Mouse (Mus musculus): Measurements from ENCODE around the gene Noto. TPM values are rescaled to one million over a fixed set of nuclear protein-coding genes. Genes with fewer than 3 reads are reported as not detected.

Gene Noto
- polyA plus RNA-seq, 1 experiment from 2014 or later, result not detected

- H3K27me3 ChIP-seq (ENCODE audit: control insufficient read depth, insufficient read depth, low read length), result no peaks in the 10 kb centered on the region
- no peak overlapping the region for H3K9ac ChIP-seq (ENCODE audit: low read length)
- DNase-seq (ENCODE audit: low spot score, missing footprints) (no peak), ATAC-seq (ENCODE audit: low FRiP score) (0 out of 2 replicates have a peak, but pooled peaks have one; percentile 4)
- WGBS, result 81% methylated on average over 10 of the region's 10 CpGs
- H3K4me2 ChIP-seq, result no peak overlapping the region
- peaks cover 5% of the 10 kb centered on the region for H3K4me1 ChIP-seq (ENCODE audit: control insufficient read depth, insufficient read depth, low read length)
- no peak overlapping the region for H3K27ac ChIP-seq (ENCODE audit: low read depth, low read length)
- H3K9me3 ChIP-seq (ENCODE audit: control insufficient read depth, low read length), result no peaks in the 10 kb centered on the region
- H3K4me3 ChIP-seq (ENCODE audit: low read depth, low read length), result no peak overlapping the region
- H3K36me3 ChIP-seq (ENCODE audit: control insufficient read depth, insufficient read depth, low read length), result no peaks in the 10 kb centered on the region
Measured at GRCm38 (mm10) chr6:85381648-85382020, 42.1 kb upstream of the Noto start.

- Histone ChIP-seq H3K36me3 (ENCODE audit: control insufficient read depth, insufficient read depth, low read length) (no peaks in the 10 kb centered on the region), H3K27me3 (ENCODE audit: control insufficient read depth, insufficient read depth, low read length) (no peaks in the 10 kb centered on the region), H3K4me2 (no peak overlapping the region), H3K4me3 (ENCODE audit: low read depth, low read length) (no peak overlapping the region), H3K4me1 (ENCODE audit: control insufficient read depth, insufficient read depth, low read length) (peaks cover 5% of the 10 kb centered on the region), H3K9me3 (ENCODE audit: control insufficient read depth, low read length) (no peaks in the 10 kb centered on the region), H3K27ac (ENCODE audit: low read depth, low read length) (no peak overlapping the region), H3K9ac (ENCODE audit: low read length) (no peak overlapping the region)
- no peak for DNase-seq (ENCODE audit: low spot score, missing footprints)
- no peak for ATAC-seq (ENCODE audit: low FRiP score)
- 83% methylated on average over 2 of the region's 2 CpGs for WGBS
Measured at GRCm38 (mm10) chr6:85382791-85383190, 40.9 kb upstream of the Noto start.

DNA sequence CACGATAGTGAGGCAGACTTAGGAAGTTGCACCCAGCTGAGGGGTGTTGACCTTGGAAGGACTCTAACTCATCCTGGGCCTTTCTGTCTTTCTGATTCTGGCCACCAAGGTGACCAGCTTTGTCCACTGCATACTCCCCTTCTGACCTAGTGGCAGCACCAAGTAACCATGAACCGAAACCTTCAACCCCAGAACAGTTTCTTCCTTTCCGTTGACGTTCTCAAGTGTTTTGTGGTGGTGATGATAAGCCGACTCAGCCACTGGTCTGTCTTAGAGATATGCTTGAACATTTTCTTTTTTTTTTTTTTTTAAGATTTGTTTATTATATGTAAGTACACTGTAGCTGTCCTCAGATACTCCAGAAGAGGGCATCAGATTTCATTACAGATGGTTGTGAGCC, 35.1 kb upstream of the Noto start:
- Histone ChIP-seq H3K9me3 (ENCODE audit: control insufficient read depth, low read length) (no peaks in the 10 kb centered on the region), H3K27me3 (ENCODE audit: control insufficient read depth, insufficient read depth, low read length) (no peaks in the 10 kb centered on the region; the same call in 1 of the 2 replicates), H3K4me2 (no peak overlapping the region), H3K36me3 (ENCODE audit: control insufficient read depth, insufficient read depth, low read length) (no peaks in the 10 kb centered on the region), H3K4me1 (ENCODE audit: control insufficient read depth, insufficient read depth, low read length) (no peaks in the 10 kb centered on the region), H3K9ac (ENCODE audit: low read length) (no peak overlapping the region), H3K27ac (ENCODE audit: low read depth, low read length) (no peak overlapping the region), H3K4me3 (ENCODE audit: low read depth, low read length) (no peak overlapping the region)
- 89% methylated on average over 5 of the region's 5 CpGs for WGBS
- ATAC-seq (ENCODE audit: low FRiP score), result no peak
- no peak for DNase-seq (ENCODE audit: low spot score, missing footprints)

GRCm38 (mm10) chr6:85391803-85392202, 31.9 kb upstream of the Noto start:
- H3K4me1 ChIP-seq (ENCODE audit: control insufficient read depth, insufficient read depth, low read length), result no peaks in the 10 kb centered on the region
- no peak overlapping the region for H3K9ac ChIP-seq (ENCODE audit: low read length)
- ATAC-seq (ENCODE audit: low FRiP score) (no peak), DNase-seq (ENCODE audit: low spot score, missing footprints) (peak; percentile 94)
- H3K27ac ChIP-seq (ENCODE audit: low read depth, low read length), result no peak overlapping the region
- H3K9me3 ChIP-seq (ENCODE audit: control insufficient read depth, low read length), result no peaks in the 10 kb centered on the region; the same call in 1 of the 2 replicates
- H3K4me3 ChIP-seq (ENCODE audit: low read depth, low read length), result no peak overlapping the region
- H3K4me2 ChIP-seq, result no peak overlapping the region
- WGBS, result 24% methylated on average over 6 of the region's 7 CpGs
- no peaks in the 10 kb centered on the region for H3K36me3 ChIP-seq (ENCODE audit: control insufficient read depth, insufficient read depth, low read length)
- H3K27me3 ChIP-seq (ENCODE audit: control insufficient read depth, insufficient read depth, low read length), result no peaks in the 10 kb centered on the region; the same call in 1 of the 2 replicates

GRCm38 (mm10) chr6:85395360-85395759, 28.3 kb upstream of the Noto start:
- no peak for ATAC-seq (ENCODE audit: low FRiP score)

DNA sequence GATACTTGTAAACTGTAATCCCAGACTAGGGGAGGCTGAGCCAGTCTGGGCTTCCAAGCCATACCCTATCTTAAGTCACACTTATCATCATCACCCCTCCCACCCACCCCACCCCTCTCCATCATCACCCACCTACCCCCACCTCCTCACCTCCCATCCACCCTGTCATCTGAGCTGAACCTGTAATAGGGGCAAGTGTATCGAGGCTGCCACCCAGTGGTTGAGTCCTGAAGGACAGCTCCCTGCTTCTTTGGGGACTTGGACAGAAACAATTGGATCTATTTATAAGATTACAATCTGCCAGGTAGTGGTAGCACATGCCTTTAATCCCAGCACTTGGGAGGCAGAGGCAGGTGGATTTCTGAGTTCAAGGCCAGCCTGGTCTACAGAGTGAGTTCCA, 26.5 kb upstream of the Noto start:
- Histone ChIP-seq H3K9ac (ENCODE audit: low read length) (no peak overlapping the region), H3K4me2 (no peak overlapping the region), H3K4me3 (ENCODE audit: low read depth, low read length) (no peak overlapping the region), H3K4me1 (ENCODE audit: control insufficient read depth, insufficient read depth, low read length) (no peaks in the 10 kb centered on the region), H3K36me3 (ENCODE audit: control insufficient read depth, insufficient read depth, low read length) (no peaks in the 10 kb centered on the region), H3K27ac (ENCODE audit: low read depth, low read length) (no peak overlapping the region), H3K9me3 (ENCODE audit: control insufficient read depth, low read length) (no peaks in the 10 kb centered on the region; the same call in 1 of the 2 replicates), H3K27me3 (ENCODE audit: control insufficient read depth, insufficient read depth, low read length) (no peaks in the 10 kb centered on the region; the same call in 1 of the 2 replicates)
- no peak for ATAC-seq (ENCODE audit: low FRiP score)
- 25% methylated on average over 1 of the region's 1 CpGs for WGBS
- peak; percentile 81 for DNase-seq (ENCODE audit: low spot score, missing footprints)

More at GRCm38 (mm10) chr6:85395360-85395759, 28.3 kb upstream of the Noto start:
- H3K4me2 ChIP-seq, result no peak overlapping the region
- DNase-seq (ENCODE audit: low spot score, missing footprints), result no peak
- H3K4me3 ChIP-seq (ENCODE audit: low read depth, low read length), result no peak overlapping the region
- H3K36me3 ChIP-seq (ENCODE audit: control insufficient read depth, insufficient read depth, low read length), result no peaks in the 10 kb centered on the region
- H3K9ac ChIP-seq (ENCODE audit: low read length), result no peak overlapping the region
- no peaks in the 10 kb centered on the region for H3K4me1 ChIP-seq (ENCODE audit: control insufficient read depth, insufficient read depth, low read length)
- H3K27me3 ChIP-seq (ENCODE audit: control insufficient read depth, insufficient read depth, low read length), result no peaks in the 10 kb centered on the region; the same call in 1 of the 2 replicates
- no peak overlapping the region for H3K27ac ChIP-seq (ENCODE audit: low read depth, low read length)
- H3K9me3 ChIP-seq (ENCODE audit: control insufficient read depth, low read length), result no peaks in the 10 kb centered on the region; the same call in 1 of the 2 replicates
- 89% methylated on average over 2 of the region's 2 CpGs for WGBS

DNA sequence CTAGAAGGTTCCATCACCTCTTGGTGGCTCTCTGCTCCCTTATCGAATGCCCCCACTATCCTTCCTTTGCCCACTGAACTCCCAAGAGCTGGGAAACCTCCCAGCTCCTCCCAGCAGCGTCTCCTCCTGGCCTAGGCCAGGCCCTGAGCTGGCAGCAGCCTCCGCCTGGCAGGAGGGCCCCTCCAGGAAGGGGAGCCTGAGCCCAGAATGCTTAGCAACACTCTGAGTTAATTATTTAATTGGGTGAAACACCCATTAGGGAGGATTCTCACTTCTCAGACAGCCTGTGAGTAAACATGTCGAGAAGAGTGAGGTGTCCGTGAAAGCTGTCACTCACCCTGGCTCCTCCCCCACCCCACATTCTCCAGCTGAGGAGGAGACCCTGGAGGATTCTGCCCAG, 24.0 kb upstream of the Noto start:
- H3K27ac ChIP-seq (ENCODE audit: low read depth, low read length), result no peak overlapping the region
- H3K9me3 ChIP-seq (ENCODE audit: control insufficient read depth, low read length), result no peaks in the 10 kb centered on the region; the same call in 1 of the 2 replicates
- 36% methylated on average over 5 of the region's 5 CpGs for WGBS
- H3K9ac ChIP-seq (ENCODE audit: low read length), result no peak overlapping the region
- no peak overlapping the region for H3K4me2 ChIP-seq
- no peak overlapping the region for H3K4me3 ChIP-seq (ENCODE audit: low read depth, low read length)
- DNase-seq (ENCODE audit: low spot score, missing footprints) (peak; percentile 65), ATAC-seq (ENCODE audit: low FRiP score) (no peak)
- no peaks in the 10 kb centered on the region for H3K36me3 ChIP-seq (ENCODE audit: control insufficient read depth, insufficient read depth, low read length)
- H3K27me3 ChIP-seq (ENCODE audit: control insufficient read depth, insufficient read depth, low read length), result no peaks in the 10 kb centered on the region
- H3K4me1 ChIP-seq (ENCODE audit: control insufficient read depth, insufficient read depth, low read length), result no peaks in the 10 kb centered on the region

DNA sequence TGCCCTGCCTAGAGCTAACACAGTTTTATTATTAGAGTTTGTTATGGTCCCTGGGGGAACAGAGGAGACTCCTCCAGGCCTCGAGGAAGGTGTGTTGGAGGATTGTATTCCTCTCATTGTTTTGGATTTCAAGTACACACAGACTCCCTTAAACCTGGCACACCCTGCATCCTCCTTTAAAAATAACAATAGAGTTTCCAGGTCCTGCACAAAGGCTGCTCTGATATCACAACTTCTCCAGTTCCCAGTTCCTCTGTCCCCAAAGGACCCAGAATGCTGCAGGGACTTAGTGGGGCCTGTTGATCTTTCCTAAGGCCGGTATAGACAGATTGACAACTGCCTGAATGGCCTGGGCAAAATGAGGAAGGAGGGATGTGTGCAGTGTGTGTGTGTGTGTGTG, 21.1 kb upstream of the Noto start:
- Histone ChIP-seq H3K9me3 (ENCODE audit: control insufficient read depth, low read length) (no peaks in the 10 kb centered on the region), H3K36me3 (ENCODE audit: control insufficient read depth, insufficient read depth, low read length) (no peaks in the 10 kb centered on the region), H3K4me2 (no peak overlapping the region), H3K27me3 (ENCODE audit: control insufficient read depth, insufficient read depth, low read length) (peaks cover 3% of the 10 kb centered on the region), H3K27ac (ENCODE audit: low read depth, low read length) (no peak overlapping the region), H3K4me1 (ENCODE audit: control insufficient read depth, insufficient read depth, low read length) (no peaks in the 10 kb centered on the region), H3K4me3 (ENCODE audit: low read depth, low read length) (no peak overlapping the region), H3K9ac (ENCODE audit: low read length) (no peak overlapping the region)
- no peak for ATAC-seq (ENCODE audit: low FRiP score)
- 67% methylated on average over 2 of the region's 2 CpGs for WGBS
- DNase-seq (ENCODE audit: low spot score, missing footprints), result peak; percentile 71

GRCm38 (mm10) chr6:85403039-85403438, 20.6 kb upstream of the Noto start:
- DNase-seq (ENCODE audit: low spot score, missing footprints) (peak; percentile 79), ATAC-seq (ENCODE audit: low FRiP score) (no peak)
- Histone ChIP-seq H3K4me1 (ENCODE audit: control insufficient read depth, insufficient read depth, low read length) (no peaks in the 10 kb centered on the region), H3K4me2 (no peak overlapping the region), H3K27me3 (ENCODE audit: control insufficient read depth, insufficient read depth, low read length) (peaks cover 3% of the 10 kb centered on the region), H3K9ac (ENCODE audit: low read length) (no peak overlapping the region), H3K4me3 (ENCODE audit: low read depth, low read length) (no peak overlapping the region), H3K9me3 (ENCODE audit: control insufficient read depth, low read length) (no peaks in the 10 kb centered on the region), H3K27ac (ENCODE audit: low read depth, low read length) (no peak overlapping the region), H3K36me3 (ENCODE audit: control insufficient read depth, insufficient read depth, low read length) (no peaks in the 10 kb centered on the region)
- 82% methylated on average over 10 of the region's 10 CpGs for WGBS

Data from midbrain, embryonic 11.5 days (tissue).